Mouse (Mus musculus) c-Kit-positive CD71-positive TER-119-positive erythroid progenitor cells, embryonic 14.5 days (primary cell): Measurements from ENCODE around the gene Olfr1308.

ENCODE experiments used
- DNase-seq: peaks from one replicate; pipeline ENCODE4 v3.0.0-alpha.2; 2013; ENCODE audit warnings: low spot score

The Olfr1308 gene

DNA sequence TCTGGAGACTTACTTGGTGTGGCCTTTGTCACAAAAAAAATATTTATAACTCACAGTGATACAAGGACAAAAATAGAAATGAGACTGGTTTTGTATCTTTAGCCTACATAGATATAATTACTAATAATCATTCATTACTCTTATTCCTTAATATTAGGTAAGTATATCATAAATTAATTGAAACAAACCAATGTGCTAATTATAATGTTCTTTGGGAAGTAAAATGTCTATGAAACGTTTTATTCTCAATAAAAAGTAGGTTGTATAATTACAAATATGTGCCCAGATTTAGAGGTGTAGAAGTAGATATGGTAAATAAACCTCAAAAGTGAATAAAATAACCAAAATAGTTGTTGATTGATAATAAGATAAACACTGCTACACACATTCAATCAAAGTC lies at the start of gene Olfr1308:
Gene Olfr1308, minus strand, starts transcription at position 101 of the 400 bp plus-strand sequence.
- DNase-seq: no peak

- DNase-seq: no peak
These were observed 47.9 kb upstream of the Olfr1308 start, which contains the start of gene Olfr1310 for GRCm38 (mm10) chr2:112012608-112013007. Gene Olfr1310, minus strand, starts transcription at chr2:112012708.

DNA sequence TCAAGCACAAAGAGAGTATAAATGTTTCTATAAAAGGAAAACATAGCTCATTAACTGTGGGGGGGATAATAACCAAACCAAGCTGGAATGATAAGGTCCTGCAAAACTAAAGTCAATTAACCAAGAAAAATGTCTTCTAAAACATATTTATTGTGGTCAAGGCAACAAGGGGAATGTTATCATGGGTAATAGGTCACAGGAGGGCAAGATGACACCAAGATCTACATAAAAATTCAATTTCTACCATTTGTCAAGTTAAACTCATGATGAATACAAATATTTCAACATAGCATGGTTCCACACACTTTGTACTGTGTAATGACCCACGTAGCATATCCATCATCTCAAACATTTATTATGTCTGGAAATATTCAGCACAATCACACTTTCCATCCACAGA lies 25.4 kb upstream of the Olfr1308 start, which contains the start of gene Olfr1309:
Gene Olfr1309, minus strand, starts transcription at position 101 of the 400 bp plus-strand sequence.
- no peak for DNase-seq

DNA sequence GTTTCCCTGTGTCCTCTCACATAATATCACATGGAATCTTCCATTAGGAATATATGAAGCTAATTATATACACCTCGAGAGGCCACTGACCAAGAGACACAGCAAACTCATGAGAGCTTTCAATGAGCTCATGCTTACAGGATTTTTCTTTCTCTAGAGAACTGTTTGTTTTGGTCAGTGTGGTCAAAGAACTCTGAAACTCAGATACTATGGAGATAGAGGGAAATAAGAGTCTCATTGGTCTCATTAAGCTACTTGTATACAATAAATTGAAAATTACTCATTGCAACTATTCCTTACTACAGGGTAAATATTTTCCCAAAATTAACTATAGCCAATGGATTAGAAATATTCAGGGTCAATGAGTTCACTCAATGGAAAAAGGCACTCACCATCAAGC lies 15.4 kb downstream of the Olfr1308 start, which contains the start of gene Olfr1307:
Gene Olfr1307, minus strand, starts transcription at position 101 of the 400 bp plus-strand sequence.
- no peak for DNase-seq

DNA sequence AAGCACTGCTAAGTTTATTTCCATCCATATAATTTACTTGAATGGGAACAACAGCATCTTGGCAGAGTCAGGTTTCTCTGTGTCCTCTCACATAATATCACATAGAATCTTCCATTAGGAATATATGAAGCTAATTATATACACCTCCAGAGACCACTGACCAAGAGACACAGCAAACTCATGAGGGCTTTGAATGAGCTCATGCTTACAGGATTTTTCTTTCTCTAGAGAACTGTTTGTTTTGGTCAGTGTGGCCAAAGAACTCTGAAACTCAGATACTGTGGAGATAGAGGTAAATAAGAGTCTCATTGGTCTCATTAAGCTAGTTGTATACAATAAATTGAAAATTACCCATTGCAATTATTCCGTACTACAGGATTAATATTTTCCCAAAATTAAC lies 48.6 kb downstream of the Olfr1308 start, which contains the start of gene Olfr1306:
Gene Olfr1306, minus strand, starts transcription at position 101 of the 400 bp plus-strand sequence.
- DNase-seq: no peak
